Mouse (Mus musculus): ENCODE measurements at regions not wholly inside any gene's neighbourhood (a gene's known extent, or its start where the extent isn't known, plus 50 kb on each side); places are given as distances from the start of the nearest gene placed in this dataset.

DNA sequence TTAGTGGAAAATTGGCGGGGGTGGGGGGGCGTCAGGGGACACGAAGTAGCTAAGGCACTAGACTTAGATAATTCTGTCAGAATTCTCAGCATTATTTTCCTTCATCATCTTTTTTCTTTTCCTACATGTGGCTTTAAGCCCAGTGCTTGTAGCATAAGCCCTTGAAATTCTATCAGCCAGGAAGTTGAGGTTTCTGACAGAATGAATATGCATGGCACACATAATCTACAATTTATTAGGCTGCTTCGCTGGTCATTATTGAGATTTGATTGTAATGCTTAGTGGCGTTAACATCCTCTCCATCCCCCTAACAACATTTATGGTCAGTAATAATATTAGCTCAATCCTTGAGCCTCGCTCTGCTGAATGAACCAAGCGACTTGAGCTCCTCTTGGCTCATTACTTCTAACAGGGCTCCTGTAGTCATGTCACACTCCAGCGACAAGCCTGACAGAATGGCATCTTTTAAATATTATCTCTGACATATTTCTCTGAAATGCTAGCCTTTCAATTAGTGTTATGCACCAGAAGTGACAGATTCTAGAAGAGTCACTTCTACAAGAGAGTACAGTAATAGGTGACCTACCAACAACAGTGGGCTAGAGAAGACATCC lies 222.1 kb upstream of the Btbd3 start:
- Histone ChIP-seq H3K36me3 (ENCODE audit: control insufficient read depth, insufficient read depth, low read length) (no peaks in the 10 kb centered on the region), H3K9ac (replicated peaks; ENCODE audit: low read depth, low read length) (no peak overlapping the region), H3K4me1 (ENCODE audit: control insufficient read depth, insufficient read depth, low read length) (no peaks in the 10 kb centered on the region), H3K4me3 (ENCODE audit: low read depth, low read length) (no peak overlapping the region), H3K9me3 (ENCODE audit: control insufficient read depth, low read depth, low read length) (no peaks in the 10 kb centered on the region), H3K27ac (ENCODE audit: low read length) (no peak overlapping the region), H3K27me3 (ENCODE audit: control insufficient read depth, insufficient read depth, low read length) (no peaks in the 10 kb centered on the region), H3K4me2 (replicated peaks; ENCODE audit: low read depth, low read length) (no peak overlapping the region)
- no peak for ATAC-seq (ENCODE audit: insufficient number of reproducible peaks, insufficient read depth, low FRiP score, low read depth)
- 87% methylated on average over 8 of the region's 8 CpGs for WGBS

DNA sequence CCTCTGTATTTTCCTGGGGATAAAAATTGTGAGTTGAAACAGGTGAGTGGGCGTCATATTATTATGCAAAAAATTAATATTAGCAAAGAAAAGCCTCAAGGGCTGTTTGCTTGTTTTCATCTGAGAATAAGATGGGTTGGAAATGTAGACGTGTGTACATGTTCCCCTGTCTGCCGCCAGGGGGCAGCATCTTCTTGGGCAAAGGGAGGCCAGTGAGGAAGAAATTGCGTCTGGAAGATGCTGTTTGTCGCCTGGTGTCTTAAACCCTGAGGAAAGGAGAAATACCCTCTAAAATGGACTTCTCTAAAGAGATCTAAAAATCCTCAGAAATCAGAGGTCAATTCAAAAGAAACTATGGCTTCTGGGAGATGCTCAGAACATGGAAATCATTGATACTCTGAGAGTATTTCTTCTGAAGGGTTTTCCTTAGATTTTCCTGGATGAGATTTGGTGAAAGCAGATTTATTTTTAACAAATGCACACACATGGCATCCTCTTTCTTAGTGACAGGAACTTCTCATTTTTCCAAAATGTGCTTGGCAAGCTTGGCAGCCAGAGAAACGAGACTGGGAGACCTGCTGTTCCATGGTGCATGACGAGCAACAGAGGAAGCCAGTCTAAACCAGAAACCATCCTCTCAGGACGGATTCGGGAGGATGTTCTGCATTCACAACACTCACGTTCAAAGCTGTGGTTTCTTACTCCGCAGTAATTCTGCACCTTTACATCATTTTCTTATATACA lies 222.8 kb upstream of the Btbd3 start:
- Histone ChIP-seq H3K4me2 (replicated peaks; ENCODE audit: low read depth, low read length) (no peak overlapping the region), H3K27me3 (ENCODE audit: control insufficient read depth, insufficient read depth, low read length) (no peaks in the 10 kb centered on the region), H3K4me1 (ENCODE audit: control insufficient read depth, insufficient read depth, low read length) (no peaks in the 10 kb centered on the region), H3K9me3 (ENCODE audit: control insufficient read depth, low read depth, low read length) (no peaks in the 10 kb centered on the region), H3K36me3 (ENCODE audit: control insufficient read depth, insufficient read depth, low read length) (no peaks in the 10 kb centered on the region), H3K4me3 (ENCODE audit: low read depth, low read length) (no peak overlapping the region), H3K9ac (replicated peaks; ENCODE audit: low read depth, low read length) (no peak overlapping the region), H3K27ac (ENCODE audit: low read length) (no peak overlapping the region)
- WGBS = 42% methylated on average over 11 of the region's 11 CpGs
- no peak for ATAC-seq (ENCODE audit: insufficient number of reproducible peaks, insufficient read depth, low FRiP score, low read depth)

DNA sequence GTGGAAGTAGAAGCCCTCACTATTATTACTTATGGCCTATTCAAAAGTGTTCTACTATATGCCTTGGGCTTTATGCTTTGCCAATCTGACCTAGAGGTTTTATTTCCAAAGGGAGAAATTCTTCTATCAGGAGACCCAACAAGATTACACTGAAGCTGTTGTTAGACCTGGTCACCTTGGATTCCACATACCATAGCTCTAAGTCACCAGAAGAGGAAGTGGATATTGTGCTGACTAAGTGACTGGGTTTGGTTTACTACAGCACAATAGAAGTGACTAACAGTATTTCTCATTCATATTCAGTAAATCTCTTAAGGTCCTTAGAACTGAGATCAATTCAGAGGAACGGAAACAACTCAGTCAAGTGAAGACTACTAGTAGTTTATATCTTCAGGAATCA lies 229.0 kb upstream of the Btbd3 start:
- H3K36me3 ChIP-seq (ENCODE audit: control insufficient read depth, insufficient read depth, low read length) = no peaks in the 10 kb centered on the region
- ATAC-seq (ENCODE audit: insufficient number of reproducible peaks, insufficient read depth, low FRiP score, low read depth) = no peak
- H3K4me2 ChIP-seq (replicated peaks; ENCODE audit: low read depth, low read length) = no peak overlapping the region
- H3K9ac ChIP-seq (replicated peaks; ENCODE audit: low read depth, low read length) = no peak overlapping the region
- no peaks in the 10 kb centered on the region for H3K9me3 ChIP-seq (ENCODE audit: control insufficient read depth, low read depth, low read length)
- H3K27me3 ChIP-seq (ENCODE audit: control insufficient read depth, insufficient read depth, low read length) = no peaks in the 10 kb centered on the region
- H3K27ac ChIP-seq (ENCODE audit: low read length) = no peak overlapping the region
- 95% methylated on average over 1 of the region's 1 CpGs for whole genome bisulfite sequencing
- H3K4me3 ChIP-seq (ENCODE audit: low read depth, low read length) = no peak overlapping the region
- H3K4me1 ChIP-seq (ENCODE audit: control insufficient read depth, insufficient read depth, low read length) = no peaks in the 10 kb centered on the region

DNA sequence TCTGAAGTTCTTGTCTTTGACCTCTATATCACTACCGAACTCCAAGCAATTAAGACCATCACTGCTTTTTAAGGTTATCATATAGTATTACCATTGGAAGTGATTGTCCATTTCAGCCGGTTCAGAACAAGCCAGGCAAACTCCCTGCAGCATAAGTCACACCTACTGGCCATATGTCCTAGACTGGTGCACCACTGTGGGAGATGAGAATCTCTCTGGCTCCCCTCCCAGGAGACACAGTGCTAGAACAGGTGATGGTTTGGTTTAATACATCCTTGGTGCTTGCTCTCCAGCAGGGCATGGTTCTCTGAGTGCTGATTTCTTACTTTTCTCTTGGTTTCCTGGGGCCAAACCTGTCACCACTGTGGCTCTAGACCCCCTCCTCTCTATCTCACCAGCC lies 232.8 kb upstream of the Btbd3 start:
- H3K4me3 ChIP-seq (ENCODE audit: low read depth, low read length) = no peak overlapping the region
- H3K27me3 ChIP-seq (ENCODE audit: control insufficient read depth, insufficient read depth, low read length) = no peaks in the 10 kb centered on the region
- 76% methylated on average over 2 of the region's 2 CpGs for WGBS
- no peaks in the 10 kb centered on the region for H3K36me3 ChIP-seq (ENCODE audit: control insufficient read depth, insufficient read depth, low read length)
- H3K9me3 ChIP-seq (ENCODE audit: control insufficient read depth, low read depth, low read length) = no peaks in the 10 kb centered on the region
- H3K4me1 ChIP-seq (ENCODE audit: control insufficient read depth, insufficient read depth, low read length) = no peaks in the 10 kb centered on the region
- no peak overlapping the region for H3K9ac ChIP-seq (replicated peaks; ENCODE audit: low read depth, low read length)
- ATAC-seq (ENCODE audit: insufficient number of reproducible peaks, insufficient read depth, low FRiP score, low read depth) = no peak
- no peak overlapping the region for H3K27ac ChIP-seq (ENCODE audit: low read length)
- no peak overlapping the region for H3K4me2 ChIP-seq (replicated peaks; ENCODE audit: low read depth, low read length)

DNA sequence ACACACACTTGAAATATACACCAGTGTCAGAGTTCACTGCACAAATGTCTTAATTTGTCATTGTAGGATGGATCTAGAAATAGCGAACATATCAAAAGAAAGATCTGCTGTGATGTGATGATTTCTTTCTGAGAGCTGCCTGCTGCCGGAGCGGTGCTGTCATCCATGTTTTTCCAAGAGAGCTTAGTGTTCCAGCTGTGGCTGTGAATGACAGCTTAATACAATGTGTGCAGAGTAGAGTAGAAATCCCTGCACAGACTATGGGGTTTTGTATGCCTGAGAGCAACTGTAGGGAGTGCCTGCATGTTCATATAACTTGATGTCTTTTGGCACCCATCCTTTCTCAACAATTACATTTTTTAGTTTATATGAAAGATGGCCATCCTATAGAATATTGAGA lies 274.6 kb upstream of the Btbd3 start:
- H3K27me3 ChIP-seq (ENCODE audit: control insufficient read depth, insufficient read depth, low read length) = no peaks in the 10 kb centered on the region
- no peak overlapping the region for H3K27ac ChIP-seq (ENCODE audit: low read length)
- no peak overlapping the region for H3K4me2 ChIP-seq (replicated peaks; ENCODE audit: low read depth, low read length)
- no peaks in the 10 kb centered on the region for H3K36me3 ChIP-seq (ENCODE audit: control insufficient read depth, insufficient read depth, low read length)
- no peak overlapping the region for H3K9ac ChIP-seq (replicated peaks; ENCODE audit: low read depth, low read length)
- H3K4me1 ChIP-seq (ENCODE audit: control insufficient read depth, insufficient read depth, low read length) = no peaks in the 10 kb centered on the region
- WGBS = 49% methylated on average over 3 of the region's 3 CpGs
- H3K4me3 ChIP-seq (ENCODE audit: low read depth, low read length) = no peak overlapping the region
- H3K9me3 ChIP-seq (ENCODE audit: control insufficient read depth, low read depth, low read length) = no peaks in the 10 kb centered on the region
- ATAC-seq (ENCODE audit: insufficient number of reproducible peaks, insufficient read depth, low FRiP score, low read depth) = no peak

DNA sequence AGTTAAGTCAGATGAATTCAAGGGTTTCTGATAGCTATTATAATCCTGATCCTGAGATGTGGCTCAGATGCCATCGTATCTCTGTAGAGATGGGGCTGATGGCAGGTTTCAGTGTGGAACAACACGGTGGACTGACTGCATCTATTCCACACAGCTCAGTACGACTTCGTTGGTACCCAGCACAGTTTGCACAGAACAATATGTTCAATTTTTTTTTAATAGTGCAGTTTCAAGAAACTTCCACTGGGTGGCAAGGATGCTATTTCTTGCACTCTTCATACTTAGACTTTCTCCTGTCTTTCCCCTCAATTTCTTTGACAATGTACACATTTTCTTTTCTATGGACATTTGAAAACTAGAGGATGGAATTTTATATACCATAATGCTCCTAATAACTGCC lies 278.6 kb upstream of the Btbd3 start:
- H3K9me3 ChIP-seq (ENCODE audit: control insufficient read depth, low read depth, low read length) = no peaks in the 10 kb centered on the region
- H3K36me3 ChIP-seq (ENCODE audit: control insufficient read depth, insufficient read depth, low read length) = no peaks in the 10 kb centered on the region
- no peak overlapping the region for H3K4me2 ChIP-seq (replicated peaks; ENCODE audit: low read depth, low read length)
- H3K27me3 ChIP-seq (ENCODE audit: control insufficient read depth, insufficient read depth, low read length) = no peaks in the 10 kb centered on the region
- no peak overlapping the region for H3K27ac ChIP-seq (ENCODE audit: low read length)
- ATAC-seq (ENCODE audit: insufficient number of reproducible peaks, insufficient read depth, low FRiP score, low read depth) = no peak
- WGBS = 48% methylated on average over 4 of the region's 4 CpGs
- H3K4me1 ChIP-seq (ENCODE audit: control insufficient read depth, insufficient read depth, low read length) = no peaks in the 10 kb centered on the region
- no peak overlapping the region for H3K4me3 ChIP-seq (ENCODE audit: low read depth, low read length)
- no peak overlapping the region for H3K9ac ChIP-seq (replicated peaks; ENCODE audit: low read depth, low read length)

DNA sequence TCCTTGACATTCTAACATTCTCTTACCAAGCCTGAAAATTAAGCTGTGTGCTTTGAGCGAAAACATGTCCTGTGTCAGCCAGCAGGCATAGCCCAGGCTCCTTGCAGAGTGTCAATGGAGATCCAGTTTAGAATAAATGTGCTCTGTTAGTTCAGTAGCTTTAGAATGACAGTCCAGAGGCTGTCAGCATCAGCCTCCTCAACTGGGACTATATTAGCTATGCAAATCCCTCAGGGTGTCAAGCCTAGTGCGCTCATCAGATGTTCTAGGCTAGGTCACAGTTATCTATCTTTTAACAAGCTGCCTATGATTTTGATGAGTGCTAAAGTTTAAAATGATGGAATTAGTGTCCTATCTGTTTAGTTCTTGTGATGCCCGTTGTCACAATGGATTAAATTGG lies 281.7 kb upstream of the Btbd3 start:
- Histone ChIP-seq H3K4me1 (ENCODE audit: control insufficient read depth, insufficient read depth, low read length) (no peaks in the 10 kb centered on the region), H3K9ac (replicated peaks; ENCODE audit: low read depth, low read length) (no peak overlapping the region), H3K4me2 (replicated peaks; ENCODE audit: low read depth, low read length) (no peak overlapping the region), H3K27me3 (ENCODE audit: control insufficient read depth, insufficient read depth, low read length) (no peaks in the 10 kb centered on the region), H3K9me3 (ENCODE audit: control insufficient read depth, low read depth, low read length) (no peaks in the 10 kb centered on the region), H3K27ac (ENCODE audit: low read length) (no peak overlapping the region), H3K36me3 (ENCODE audit: control insufficient read depth, insufficient read depth, low read length) (no peaks in the 10 kb centered on the region), H3K4me3 (ENCODE audit: low read depth, low read length) (no peak overlapping the region)
- WGBS = 80% methylated on average over 3 of the region's 3 CpGs
- no peak for ATAC-seq (ENCODE audit: insufficient number of reproducible peaks, insufficient read depth, low FRiP score, low read depth)

DNA sequence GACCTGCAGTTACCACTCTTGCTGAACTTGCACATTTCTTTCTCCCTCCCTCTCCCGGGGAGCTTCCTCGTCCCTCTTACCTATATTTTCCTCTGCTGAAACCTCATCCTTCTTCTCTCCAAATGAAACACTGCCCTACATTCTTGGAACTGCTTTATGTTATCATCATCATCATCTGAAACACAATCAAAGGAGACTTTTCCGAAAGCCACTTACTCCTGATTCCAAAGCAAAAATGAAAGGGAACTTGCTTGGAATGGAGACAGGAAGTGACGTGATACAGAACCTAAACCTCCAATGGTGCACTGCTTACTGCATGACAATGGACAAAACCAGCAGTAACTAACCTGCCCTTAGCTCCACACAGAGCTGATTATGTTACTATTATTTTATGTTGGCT lies 287.2 kb upstream of the Btbd3 start:
- H3K27me3 ChIP-seq (ENCODE audit: control insufficient read depth, insufficient read depth, low read length) = no peaks in the 10 kb centered on the region
- no peaks in the 10 kb centered on the region for H3K36me3 ChIP-seq (ENCODE audit: control insufficient read depth, insufficient read depth, low read length)
- WGBS = 71% methylated on average over 4 of the region's 4 CpGs
- no peak overlapping the region for H3K4me2 ChIP-seq (replicated peaks; ENCODE audit: low read depth, low read length)
- no peak overlapping the region for H3K9ac ChIP-seq (replicated peaks; ENCODE audit: low read depth, low read length)
- no peaks in the 10 kb centered on the region for H3K4me1 ChIP-seq (ENCODE audit: control insufficient read depth, insufficient read depth, low read length)
- no peaks in the 10 kb centered on the region for H3K9me3 ChIP-seq (ENCODE audit: control insufficient read depth, low read depth, low read length)
- no peak overlapping the region for H3K4me3 ChIP-seq (ENCODE audit: low read depth, low read length)
- H3K27ac ChIP-seq (ENCODE audit: low read length) = no peak overlapping the region
- ATAC-seq (ENCODE audit: insufficient number of reproducible peaks, insufficient read depth, low FRiP score, low read depth) = no peak
